Mouse (Mus musculus) cerebellum, adult 11 months (tissue): ENCODE measurements around the gene Gm20924.
"Not testable (repeated sequence)": the region's sequence is repeated elsewhere in the genome, so short reads cannot be mapped to it uniquely, and the experiment has no call there.

Experiments used
- DNase-seq: peaks from one replicate; pipeline ENCODE4 v3.0.0; 2022

Gene Gm20924

GRCm38 (mm10) chrY:65207427-65207826 is at the start of gene Gm20924:
TSS of gene Gm20924 (minus strand) at chrY:65207527.
- not testable (repeated sequence) for DNase-seq
